Mouse (Mus musculus) olfactory bulb, adult 2 months (tissue): ENCODE measurements at regions not wholly inside any gene's neighbourhood (a gene's known extent, or its start where the extent isn't known, plus 50 kb on each side); places are given as distances from the start of the nearest gene placed in this dataset.

ENCODE experiments used
- CTCF ChIP-seq: fragments of 200-500 bp; IDR thresholded peaks from 2 replicates; pipeline ENCODE4 v1.5.1; 2012; ENCODE audit warnings: low read depth, mild to moderate bottlenecking, low read length, moderate library complexity; ENCODE audit not compliant: insufficient read depth
- POLR2A ChIP-seq: fragments of 200-500 bp; IDR thresholded peaks from 2 replicates; pipeline ENCODE4 v1.6.1; 2012; ENCODE audit warnings: mild to moderate bottlenecking, low read depth, low read length, moderate library complexity; ENCODE audit not compliant: insufficient read depth

DNA sequence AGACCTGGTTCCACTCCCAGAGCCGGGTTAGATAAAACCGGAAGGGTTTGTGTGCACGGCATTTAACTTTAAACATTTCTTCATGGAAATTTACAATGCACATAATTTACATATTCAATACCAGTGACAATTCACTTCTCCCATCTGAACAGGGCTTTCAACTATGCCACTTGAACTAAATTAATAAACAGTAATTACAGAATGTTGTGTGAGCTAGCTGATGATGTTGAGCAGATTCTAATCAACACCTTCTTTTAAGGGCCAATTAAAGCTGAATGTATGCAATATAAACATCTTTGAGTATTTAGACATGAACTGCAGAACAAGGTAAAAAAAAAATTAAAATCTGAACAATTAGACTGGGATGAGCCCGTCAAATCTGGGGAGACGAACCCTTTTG lies 68.1 kb upstream of the Lmo4 start:
- TF ChIP-seq CTCF (no peak), POLR2A (no peak)
